Mouse (Mus musculus) MEL (cell line): ENCODE measurements at regions not wholly inside any gene's neighbourhood (a gene's known extent, or its start where the extent isn't known, plus 50 kb on each side); places are given as distances from the start of the nearest gene placed in this dataset.

Experiments
- DNase-seq: peaks from one replicate; pipeline ENCODE4 v3.0.0; 2011; ENCODE audit warnings: low read depth, low spot score
- H3K27ac ChIP-seq: 2 replicates; pipeline ENCODE4 v1.5.1; 2012; ENCODE audit warnings: low read depth, mild to moderate bottlenecking, control low read depth, low read length, moderate library complexity; ENCODE audit not compliant: control insufficient read depth
- H3K27me3 ChIP-seq, 2 experiments: fragments of 150-350 bp in 1 of 2; sonication (generic) in 1 of 2; 2 replicates each; pipeline ENCODE4 v1.6.1; 2012; ENCODE audit warnings: low read length in 2 of 2, mild to moderate bottlenecking in 2 of 2, improper control_type of control experiment in 1 of 2, moderate library complexity in 1 of 2; ENCODE audit not compliant: insufficient read depth in 2 of 2, control insufficient read depth in 1 of 2
- H3K36me3 ChIP-seq, 2 experiments: 2 replicates each; pipeline ENCODE4 v1.6.1; 2012 to 2014; ENCODE audit warnings: low read length in 2 of 2, improper control_type of control experiment in 1 of 2, inconsistent platforms in 1 of 2, mild to moderate bottlenecking in 1 of 2; ENCODE audit not compliant: insufficient read depth in 2 of 2, control insufficient read depth in 1 of 2
- H3K4me1 ChIP-seq, 2 experiments: fragments of 150-350 bp in 1 of 2; sonication (generic) in 1 of 2; 2 replicates each; pipeline ENCODE4 v1.6.1; 2012; ENCODE audit warnings: low read length in 2 of 2, improper control_type of control experiment in 1 of 2, mild to moderate bottlenecking in 1 of 2; ENCODE audit not compliant: insufficient read depth in 2 of 2, control insufficient read depth in 1 of 2
- H3K4me3 ChIP-seq, 2 experiments: fragments of 150-350 bp in 1 of 2; sonication (generic) in 1 of 2; 2 replicates each; pipeline ENCODE4 v1.5.1; 2012; ENCODE audit warnings: low read depth in 2 of 2, low read length in 2 of 2, mild to moderate bottlenecking in 2 of 2, moderate library complexity in 2 of 2, control low read depth in 1 of 2, improper control_type of control experiment in 1 of 2; ENCODE audit not compliant: control insufficient read depth in 1 of 2, insufficient read depth in 1 of 2
- H3K79me2 ChIP-seq: 2 replicates; pipeline ENCODE4 v1.6.1; 2012; ENCODE audit warnings: mild to moderate bottlenecking, low read length, moderate library complexity; ENCODE audit not compliant: control insufficient read depth, poor library complexity, insufficient read depth
- H3K9ac ChIP-seq: 2 replicates; pipeline ENCODE4 v1.6.1; 2012; ENCODE audit warnings: low read depth, mild to moderate bottlenecking, control low read depth, low read length, moderate library complexity; ENCODE audit not compliant: control insufficient read depth, poor library complexity, severe bottlenecking
- H3K9me3 ChIP-seq: fragments of 150-350 bp; sonication (generic); replicated peaks from 2 replicates; pipeline ENCODE4 v1.6.1; 2012; ENCODE audit warnings: mild to moderate bottlenecking, low read length, improper control_type of control experiment, moderate library complexity; ENCODE audit not compliant: insufficient read depth
- BHLHE40 ChIP-seq: IDR thresholded peaks from 2 replicates; pipeline ENCODE4 v1.6.1; 2012; ENCODE audit warnings: low read depth, mild to moderate bottlenecking, inconsistent platforms, low read length, improper control_type of control experiment, borderline replicate concordance
- CHD1 ChIP-seq: IDR thresholded peaks from 2 replicates; pipeline ENCODE4 v1.6.1; 2012; ENCODE audit warnings: low read depth, mild to moderate bottlenecking, inconsistent platforms, low read length, improper control_type of control experiment
- CTCF ChIP-seq, 3 experiments: IDR thresholded peaks in 2 of 3; conservative IDR thresholded peaks in 1 of 3; 2 replicates each; pipeline ENCODE4 v1.5.1; 2011 to 2012; ENCODE audit warnings: low read length in 3 of 3, low read depth in 2 of 3, mild to moderate bottlenecking in 2 of 3, improper control_type of control experiment in 1 of 3, inconsistent platforms in 1 of 3, mixed read lengths in 1 of 3, moderate library complexity in 1 of 3; ENCODE audit not compliant: control insufficient read depth in 1 of 3, insufficient read depth in 1 of 3, poor library complexity in 1 of 3, severe bottlenecking in 1 of 3
- E2F4 ChIP-seq: IDR thresholded peaks from 2 replicates; pipeline ENCODE4 v1.6.1; 2011; ENCODE audit warnings: low read depth, low read length, improper control_type of control experiment, borderline replicate concordance
- ELF1 ChIP-seq: IDR thresholded peaks from 2 replicates; pipeline ENCODE4 v1.6.1; 2014; ENCODE audit warnings: low read depth, mild to moderate bottlenecking, inconsistent platforms, low read length, improper control_type of control experiment, moderate library complexity
- EP300 ChIP-seq, 2 experiments: IDR thresholded peaks; 2 replicates each; pipeline ENCODE4 v1.6.1; 2011; ENCODE audit warnings: improper control_type of control experiment in 2 of 2, low read length in 2 of 2, low read depth in 1 of 2, mild to moderate bottlenecking in 1 of 2
- ETS1 ChIP-seq: IDR thresholded peaks from 2 replicates; pipeline ENCODE4 v1.6.1; 2012; ENCODE audit warnings: low read depth, mild to moderate bottlenecking, inconsistent platforms, low read length, improper control_type of control experiment, moderate library complexity
- GABPA ChIP-seq: IDR thresholded peaks from 2 replicates; pipeline ENCODE4 v1.6.1; 2012; ENCODE audit warnings: low read depth, mild to moderate bottlenecking, inconsistent platforms, low read length, improper control_type of control experiment, moderate library complexity
- HCFC1 ChIP-seq: IDR thresholded peaks from 2 replicates; pipeline ENCODE4 v1.6.1; 2012; ENCODE audit warnings: low read depth, mild to moderate bottlenecking, inconsistent platforms, low read length, improper control_type of control experiment, moderate library complexity
- JUND ChIP-seq: IDR thresholded peaks from 2 replicates; pipeline ENCODE4 v1.6.1; 2011; ENCODE audit warnings: low read depth, mild to moderate bottlenecking, improper control_type of control experiment, low read length
- MAZ ChIP-seq: IDR thresholded peaks from 2 replicates; pipeline ENCODE4 v1.6.1; 2012; ENCODE audit warnings: low read depth, mild to moderate bottlenecking, inconsistent platforms, low read length, improper control_type of control experiment
- MEF2A ChIP-seq: IDR thresholded peaks from 2 replicates; pipeline ENCODE4 v1.6.1; 2014; ENCODE audit warnings: low read depth, mild to moderate bottlenecking, inconsistent platforms, low read length, improper control_type of control experiment; ENCODE audit not compliant: poor library complexity, insufficient replicate concordance, severe bottlenecking; ENCODE audit errors: extremely low read depth
- MYC ChIP-seq: IDR thresholded peaks from 2 replicates; pipeline ENCODE4 v1.6.1; 2011; ENCODE audit warnings: low read depth, mild to moderate bottlenecking, low read length, improper control_type of control experiment, moderate library complexity
- NRF1 ChIP-seq: IDR thresholded peaks from 2 replicates; pipeline ENCODE4 v1.6.1; 2014; ENCODE audit warnings: low read depth, mild to moderate bottlenecking, inconsistent platforms, low read length, improper control_type of control experiment, moderate library complexity; ENCODE audit not compliant: poor library complexity, insufficient read depth, severe bottlenecking
- POLR2A ChIP-seq, 2 experiments: IDR thresholded peaks; 2 replicates each; pipeline ENCODE4 v1.6.1; 2011 to 2012; ENCODE audit warnings: low read length in 2 of 2, mild to moderate bottlenecking in 2 of 2, control low read depth in 1 of 2, improper control_type of control experiment in 1 of 2, low read depth in 1 of 2, moderate library complexity in 1 of 2; ENCODE audit not compliant: control insufficient read depth in 1 of 2, insufficient read depth in 1 of 2, poor library complexity in 1 of 2
- POLR2AphosphoS2 ChIP-seq: IDR thresholded peaks from 2 replicates; pipeline ENCODE4 v1.6.1; 2011; ENCODE audit warnings: low read length, improper control_type of control experiment
- RAD21 ChIP-seq: IDR thresholded peaks from 2 replicates; pipeline ENCODE4 v1.6.1; 2011; ENCODE audit warnings: mild to moderate bottlenecking, low read depth, low read length, improper control_type of control experiment
- RCOR1 ChIP-seq: IDR thresholded peaks from 2 replicates; pipeline ENCODE4 v1.6.1; 2012; ENCODE audit warnings: low read depth, mild to moderate bottlenecking, inconsistent platforms, low read length, improper control_type of control experiment
- SMC3 ChIP-seq: IDR thresholded peaks from 2 replicates; pipeline ENCODE4 v1.6.1; 2011; ENCODE audit warnings: low read depth, low read length, improper control_type of control experiment
- TBP ChIP-seq: IDR thresholded peaks from 2 replicates; pipeline ENCODE4 v1.8.0; 2011; ENCODE audit warnings: low read depth, low read length, improper control_type of control experiment
- UBTF ChIP-seq: IDR thresholded peaks from 2 replicates; pipeline ENCODE4 v1.6.1; 2012; ENCODE audit warnings: low read depth, mild to moderate bottlenecking, inconsistent platforms, low read length, improper control_type of control experiment, moderate library complexity, borderline replicate concordance; ENCODE audit not compliant: insufficient read depth
- USF1 ChIP-seq: IDR thresholded peaks from 2 replicates; pipeline ENCODE4 v1.6.1; 2014; ENCODE audit warnings: low read depth, mild to moderate bottlenecking, inconsistent platforms, low read length, improper control_type of control experiment, moderate library complexity
- USF2 ChIP-seq, 2 experiments: IDR thresholded peaks; 2 replicates each; pipeline ENCODE4 v1.6.1; 2011 to 2012; ENCODE audit warnings: improper control_type of control experiment in 2 of 2, low read length in 2 of 2, borderline replicate concordance in 1 of 2, inconsistent platforms in 1 of 2, low read depth in 1 of 2, mild to moderate bottlenecking in 1 of 2; ENCODE audit not compliant: insufficient read depth in 1 of 2

GRCm38 (mm10) chr13:101980171-101980835, 212.3 kb upstream of the Pik3r1 start:
- H3K4me3 ChIP-seq: no peak overlapping the region
- no peak overlapping the region for H3K27ac ChIP-seq

GRCm38 (mm10) chr13:101988637-101989413, 220.8 kb upstream of the Pik3r1 start:
- Histone ChIP-seq H3K4me1 (no peaks in the 10 kb centered on the region), H3K27ac (no peak overlapping the region), H3K79me2 (no peaks in the 10 kb centered on the region), H3K36me3 (no peaks in the 10 kb centered on the region), H3K4me3 (no peak overlapping the region), H3K9me3 (no peaks in the 10 kb centered on the region), H3K9ac (no peak overlapping the region), H3K27me3 (no peaks in the 10 kb centered on the region)
- DNase-seq: no peak
- TF ChIP-seq ELF1 (no peak), UBTF (no peak), HCFC1 (no peak), CTCF (IDR thresholded peaks at IDR 0.05 in 2 of 3, conservative IDR thresholded peaks at IDR 0.05 in 1 of 3; ENCODE audit: control insufficient read depth in 1 of 3, insufficient read depth in 1 of 3, low read depth in 2 of 3, low read length in 3 of 3, poor library complexity in 1 of 3, severe bottlenecking in 1 of 3) (no peak), POLR2A (IDR thresholded peaks at IDR 0.05; ENCODE audit: control insufficient read depth in 1 of 2, insufficient read depth in 1 of 2, low read depth in 1 of 2, low read length in 2 of 2, poor library complexity in 1 of 2) (no peak), TBP (no peak), POLR2AphosphoS2 (no peak), ETS1 (no peak), E2F4 (no peak), MEF2A (no peak), CHD1 (no peak), EP300 (IDR thresholded peaks at IDR 0.05; ENCODE audit: low read depth in 1 of 2, low read length in 2 of 2) (no peak), RAD21 (no peak), MAZ (no peak), SMC3 (no peak), JUND (no peak), RCOR1 (no peak)

More at GRCm38 (mm10) chr13:101980171-101980835, 212.3 kb upstream of the Pik3r1 start:
- no peaks in the 10 kb centered on the region for H3K36me3 ChIP-seq
- H3K9ac ChIP-seq: no peak overlapping the region
- TF ChIP-seq GABPA: no peak
- no peak for TF ChIP-seq CHD1
- no peak for TF ChIP-seq BHLHE40
- TF ChIP-seq NRF1: no peak
- no peak for TF ChIP-seq POLR2A (IDR thresholded peaks at IDR 0.05; ENCODE audit: control insufficient read depth in 1 of 2, insufficient read depth in 1 of 2, low read depth in 1 of 2, low read length in 2 of 2, poor library complexity in 1 of 2)
- TF ChIP-seq MYC: no peak
- no peak for TF ChIP-seq USF1
- TF ChIP-seq USF2 (IDR thresholded peaks at IDR 0.05; ENCODE audit: borderline replicate concordance in 1 of 2, insufficient read depth in 1 of 2, low read depth in 1 of 2, low read length in 2 of 2): no peak
- no peaks in the 10 kb centered on the region for H3K9me3 ChIP-seq
- no peak for DNase-seq
- H3K4me1 ChIP-seq: no peaks in the 10 kb centered on the region
- H3K79me2 ChIP-seq: no peaks in the 10 kb centered on the region
- H3K27me3 ChIP-seq: no peaks in the 10 kb centered on the region
